Comparison of ENCODE assay signal across 22 mouse cellular contexts in genomic region chr5:123968468-123968867, GRCm38 (mm10). TPM values are rescaled to one million over a fixed set of nuclear protein-coding genes. Genes with fewer than 3 reads are reported as not detected.
"Had no signal": no experiment of that assay in that cellular context is flagged by ENCODE, and none has a peak within 500 bp of the region (broad histone marks: within the 10 kb centered on the region; RNA-seq: fewer than 3 reads in every experiment).

No protein-coding gene starts in this region.

- DNase-seq: lung, adult 18-20 months; lung, embryonic 14.5 days; lung, postnatal 10 days; lung, postnatal 4 days; retina, postnatal 1 day; right cerebral cortex, adult 18-20 months; right cerebral cortex, postnatal 25 days; right cerebral cortex, postnatal 4 days; thymus, adult 2 months; thymus, postnatal 25 days; thymus, postnatal 4 days had no signal

- H3K4me1 ChIP-seq: midbrain, embryonic 15.5 days had no signal

- H3K36me3 ChIP-seq: liver, embryonic 15.5 days; midbrain, embryonic 10.5 days; midbrain, embryonic 12.5 days; midbrain, embryonic 15.5 days; neural tube, embryonic 13.5 days; neural tube, embryonic 15.5 days; stomach, embryonic 15.5 days had no signal

- H3K27ac ChIP-seq: midbrain, embryonic 10.5 days; midbrain, embryonic 12.5 days; midbrain, embryonic 15.5 days; neural tube, embryonic 13.5 days; neural tube, embryonic 15.5 days; stomach, embryonic 15.5 days had no signal

- ATAC-seq: midbrain, embryonic 15.5 days had no signal

- H3K27me3 ChIP-seq: midbrain, embryonic 15.5 days had no signal

- H3K9ac ChIP-seq: liver, embryonic 15.5 days; lung, embryonic 14.5 days; midbrain, embryonic 12.5 days; midbrain, embryonic 15.5 days; neural tube, embryonic 13.5 days; neural tube, embryonic 15.5 days; stomach, embryonic 15.5 days had no signal

- H3K9me3 ChIP-seq: liver, embryonic 15.5 days; midbrain, embryonic 10.5 days; midbrain, embryonic 12.5 days; midbrain, embryonic 15.5 days; neural tube, embryonic 13.5 days; neural tube, embryonic 15.5 days; stomach, embryonic 15.5 days had no signal

- H3K4me2 ChIP-seq: liver, embryonic 15.5 days; lung, embryonic 14.5 days; midbrain, embryonic 12.5 days; midbrain, embryonic 15.5 days; neural tube, embryonic 13.5 days; neural tube, embryonic 15.5 days; stomach, embryonic 15.5 days had no signal

- H3K4me3 ChIP-seq: liver, embryonic 15.5 days; midbrain, embryonic 10.5 days; midbrain, embryonic 12.5 days; midbrain, embryonic 15.5 days; neural tube, embryonic 13.5 days; neural tube, embryonic 15.5 days; stomach, embryonic 15.5 days had no signal

RNA-seq across cellular contexts. Expression of gene Gm43518, which starts 41.2 kb away (rescaled TPM):
- total RNA-seq: megakaryocyte-erythroid progenitor cell, adult 5-6 weeks; midbrain, postnatal 0 days; monocyte, adult 5-6 weeks had no signal
- polyA plus RNA-seq: neural tube, embryonic 11.5 days had no signal
